Mouse (Mus musculus): Measurements from ENCODE around the gene Foxn2.

DNA sequence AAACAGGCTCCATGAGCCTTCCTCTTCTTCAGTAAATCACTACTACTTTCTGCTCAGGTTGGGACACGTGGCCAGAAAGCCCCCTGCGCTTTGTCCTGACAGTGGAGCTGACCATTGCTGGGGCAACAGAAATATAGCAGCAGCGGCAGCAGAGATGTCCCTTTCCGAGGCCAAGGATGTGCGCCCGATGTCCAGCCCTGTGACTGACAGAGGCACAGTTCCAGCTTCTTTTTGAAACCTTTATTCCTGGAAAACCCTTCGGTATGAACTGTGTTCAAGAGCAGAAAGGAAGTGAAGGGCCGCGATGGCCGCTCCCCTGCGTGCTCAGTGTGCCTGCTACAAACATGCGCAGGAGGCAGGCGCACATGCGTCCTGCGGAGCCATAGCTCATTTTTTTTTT lies 65.4 kb downstream of the Foxn2 start:
- TF ChIP-seq CTCF (IDR thresholded peaks at IDR 0.05; ENCODE audit: borderline replicate concordance, insufficient read depth, low read length) (no peak), POLR2A (IDR thresholded peaks at IDR 0.05; ENCODE audit: low read depth, low read length) (no peak)
